Mouse (Mus musculus) midbrain, embryonic 14.5 days (tissue): ENCODE measurements around the gene Coq4. TPM values are rescaled to one million over a fixed set of nuclear protein-coding genes. Genes with fewer than 3 reads are reported as not detected.

Experiments
- ATAC-seq: fragments of 200-750 bp; cut with Nextera tagmentation; 2 replicates; pipeline ENCODE4 v1.8.0; 2017; ENCODE audit warnings: moderate number of reproducible peaks, moderate library complexity; ENCODE audit not compliant: low FRiP score, low TSS enrichment
- DNase-seq: peaks from one replicate; pipeline ENCODE4 v3.0.0-alpha.2; 2015
- H3K27ac ChIP-seq: fragments of 300-500 bp; sonication (generic); replicated peaks from 2 replicates; pipeline ENCODE4 v1.5.1; 2014; ENCODE audit warnings: mild to moderate bottlenecking, low read depth, low read length, moderate library complexity
- H3K27me3 ChIP-seq: fragments of 300-500 bp; sonication (generic); 2 replicates; pipeline ENCODE4 v1.6.1; 2014; ENCODE audit warnings: low read length, control low read depth, mixed read lengths; ENCODE audit not compliant: control insufficient read depth, insufficient read depth
- H3K36me3 ChIP-seq: fragments of 300-500 bp; sonication (generic); 2 replicates; pipeline ENCODE4 v1.6.1; 2014; ENCODE audit warnings: low read length, control low read depth; ENCODE audit not compliant: control insufficient read depth, insufficient read depth
- H3K4me1 ChIP-seq: fragments of 300-500 bp; sonication (generic); 2 replicates; pipeline ENCODE4 v1.6.1; 2014; ENCODE audit warnings: mild to moderate bottlenecking, antibody characterized with exemption, low read length, control low read depth; ENCODE audit not compliant: control insufficient read depth, insufficient read depth
- H3K4me2 ChIP-seq: fragments of 300-500 bp; sonication (generic); 2 replicates; pipeline ENCODE4 v1.6.1; 2014; ENCODE audit warnings: mild to moderate bottlenecking, low read length, moderate library complexity
- H3K4me3 ChIP-seq: fragments of 300-500 bp; sonication (generic); replicated peaks from 2 replicates; pipeline ENCODE4 v1.5.1; 2014; ENCODE audit warnings: low read depth, low read length
- H3K9ac ChIP-seq: fragments of 300-500 bp; sonication (generic); replicated peaks from 2 replicates; pipeline ENCODE4 v1.6.1; 2014; ENCODE audit warnings: mild to moderate bottlenecking, low read length, moderate library complexity
- H3K9me3 ChIP-seq: fragments of 300-500 bp; sonication (generic); 2 replicates; pipeline ENCODE4 v1.6.1; 2016; ENCODE audit warnings: low read length, control low read depth, mixed read lengths; ENCODE audit not compliant: control insufficient read depth
- WGBS: fragments of 180-500 bp; shearing (Covaris S2); extraction: QIAGEN DNeasy Blood & Tissue Kit; methylation state at CpG from one replicate; pipeline ENCODE4 v1.1.7; 2014; 5-methylcytosine and 5-hydroxymethylcytosine counted together
- polyA plus RNA-seq: library from polyadenylated mRNA; unstranded; fragments of >200 nt; fragmentation: Nextera tagmentation; extraction: Ambion mirVana; gene quantifications from 2 replicates; pipeline ENCODE4 v1.2.1, GENCODE M21; 2014

Coq4 gene
- polyA plus RNA-seq, 1 experiment from 2014 or later: 37.6 TPM

GRCm38 (mm10) chr2:29831106-29831505, 43.8 kb downstream of the Coq4 start:
- DNase-seq: no peak
- WGBS: 89% methylated on average over 4 of the region's 4 CpGs

GRCm38 (mm10) chr2:29833796-29834195, 46.5 kb downstream of the Coq4 start:
- H3K27ac ChIP-seq: no peak overlapping the region
- peaks cover 12% of the 10 kb centered on the region; the same call in 1 of the 2 replicates for H3K4me1 ChIP-seq
- H3K27me3 ChIP-seq: no peaks in the 10 kb centered on the region
- 97% methylated on average over 5 of the region's 5 CpGs for WGBS
- no peak for DNase-seq
- H3K9ac ChIP-seq: no peak overlapping the region
- no peaks in the 10 kb centered on the region for H3K9me3 ChIP-seq
- H3K36me3 ChIP-seq: peaks cover 16% of the 10 kb centered on the region; the same call in 1 of the 2 replicates
- H3K4me2 ChIP-seq: no peak overlapping the region
- no peak for ATAC-seq
- no peak overlapping the region for H3K4me3 ChIP-seq

More at GRCm38 (mm10) chr2:29831106-29831505, 43.8 kb downstream of the Coq4 start:
- no peak overlapping the region for H3K9ac ChIP-seq
- H3K27me3 ChIP-seq: no peaks in the 10 kb centered on the region
- no peak for ATAC-seq
- no peak overlapping the region for H3K4me3 ChIP-seq
- H3K36me3 ChIP-seq: peaks cover 16% of the 10 kb centered on the region; the same call in 1 of the 2 replicates
- no peak overlapping the region for H3K4me2 ChIP-seq
- H3K27ac ChIP-seq: no peak overlapping the region
- peaks cover 19% of the 10 kb centered on the region for H3K4me1 ChIP-seq
- H3K9me3 ChIP-seq: no peaks in the 10 kb centered on the region

- Histone ChIP-seq H3K4me3 (no peak overlapping the region), H3K36me3 (peaks cover 16% of the 10 kb centered on the region; the same call in 1 of the 2 replicates), H3K4me1 (peaks cover 26% of the 10 kb centered on the region), H3K9me3 (no peaks in the 10 kb centered on the region), H3K27me3 (no peaks in the 10 kb centered on the region), H3K27ac (peak overlapping the region; percentile 74), H3K4me2 (peak overlapping the region; percentile 25), H3K9ac (peak overlapping the region; percentile 16; the same call in 1 of the 2 replicates)
- DNase-seq (peak; percentile 57), ATAC-seq (peak; percentile 47; the same call in 1 of the 2 replicates)
- 0% methylated on average over 2 of the region's 2 CpGs for whole genome bisulfite sequencing
Observed at GRCm38 (mm10) chr2:29835391-29835899, 48.2 kb downstream of the Coq4 start.

- WGBS: 6% methylated on average over 4 of the region's 4 CpGs
- Histone ChIP-seq H3K27me3 (no peaks in the 10 kb centered on the region), H3K27ac (peak overlapping the region; percentile 73), H3K4me2 (no peak overlapping the region), H3K36me3 (peaks cover 22% of the 10 kb centered on the region), H3K9ac (peak overlapping the region; percentile 1; the same call in 1 of the 2 replicates), H3K4me3 (no peak overlapping the region), H3K4me1 (peaks cover 45% of the 10 kb centered on the region), H3K9me3 (no peaks in the 10 kb centered on the region)
- DNase-seq (peak; percentile 73), ATAC-seq (peak; percentile 77)
Observed at GRCm38 (mm10) chr2:29839460-29839859, 52.2 kb downstream of the Coq4 start.

- Histone ChIP-seq H3K4me1 (peaks cover 50% of the 10 kb centered on the region), H3K36me3 (peaks cover 16% of the 10 kb centered on the region), H3K27me3 (no peaks in the 10 kb centered on the region), H3K27ac (peak overlapping the region; percentile 96), H3K4me3 (no peak overlapping the region), H3K9ac (no peak overlapping the region), H3K9me3 (no peaks in the 10 kb centered on the region), H3K4me2 (peak overlapping the region; percentile 83)
- WGBS: 11% methylated on average over 9 of the region's 9 CpGs
- DNase-seq (peak; percentile 62), ATAC-seq (no peak)
Observed at GRCm38 (mm10) chr2:29843231-29844105, 56.2 kb downstream of the Coq4 start.

GRCm38 (mm10) chr2:29844115-29844514, 56.8 kb downstream of the Coq4 start:
- peak overlapping the region; percentile 83 for H3K4me2 ChIP-seq
- ATAC-seq: no peak
- 19% methylated on average over 2 of the region's 2 CpGs for WGBS
- H3K27me3 ChIP-seq: no peaks in the 10 kb centered on the region
- peak overlapping the region; percentile 96 for H3K27ac ChIP-seq
- H3K9me3 ChIP-seq: no peaks in the 10 kb centered on the region
- DNase-seq: no peak
- peaks cover 46% of the 10 kb centered on the region for H3K4me1 ChIP-seq
- peaks cover 16% of the 10 kb centered on the region for H3K36me3 ChIP-seq
- peak overlapping the region; percentile 97; the same call in 1 of the 2 replicates for H3K9ac ChIP-seq
- H3K4me3 ChIP-seq: peak overlapping the region; percentile 82; the same call in 1 of the 2 replicates

GRCm38 (mm10) chr2:29844661-29845060, 57.4 kb downstream of the Coq4 start:
- Histone ChIP-seq H3K27ac (peak overlapping the region; percentile 96), H3K9ac (peak overlapping the region; percentile 97), H3K4me3 (peak overlapping the region; percentile 82), H3K27me3 (no peaks in the 10 kb centered on the region), H3K4me2 (peak overlapping the region; percentile 83), H3K36me3 (peaks cover 16% of the 10 kb centered on the region), H3K4me1 (peaks cover 46% of the 10 kb centered on the region), H3K9me3 (no peaks in the 10 kb centered on the region)
- ATAC-seq (no peak), DNase-seq (no peak)
- 4% methylated on average over 3 of the region's 3 CpGs for WGBS

- peaks cover 16% of the 10 kb centered on the region for H3K36me3 ChIP-seq
- peaks cover 37% of the 10 kb centered on the region for H3K4me1 ChIP-seq
- no peaks in the 10 kb centered on the region for H3K9me3 ChIP-seq
- peak overlapping the region; percentile 82 for H3K4me3 ChIP-seq
- DNase-seq: peak; percentile 72
- no peak for ATAC-seq
- H3K4me2 ChIP-seq: peak overlapping the region; percentile 83
- peak overlapping the region; percentile 97 for H3K9ac ChIP-seq
- H3K27ac ChIP-seq: peak overlapping the region; percentile 96
- 2% methylated on average over 25 of the region's 25 CpGs for WGBS
- no peaks in the 10 kb centered on the region for H3K27me3 ChIP-seq
Observed at GRCm38 (mm10) chr2:29845636-29846035, 58.3 kb downstream of the Coq4 start.
